Mouse (Mus musculus): Measurements from ENCODE around the gene Cutc. TPM values are rescaled to one million over a fixed set of nuclear protein-coding genes. Genes with fewer than 3 reads are reported as not detected.
A peak's percentile ranks its signal among the peaks of the same experiment; 100 is the strongest.

The Cutc gene
- 3.4 and 5.2 TPM in 2 replicates for polyA plus RNA-seq (2012; rRNA removed)

- peak within 1 kb of the TSS; percentile 98 for H3K27ac ChIP-seq (ENCODE audit: insufficient read depth, low read length)
- no peaks in the 10 kb centered on the region; the same call in 1 of the 2 replicates for H3K4me1 ChIP-seq (ENCODE audit: control insufficient read depth, insufficient read depth, insufficient read length)
- WGBS, result under 1% methylated on average over 62 of the region's 62 CpGs
- DNase-seq (ENCODE audit: low read depth in 1 of 2, low spot score in 2 of 2), result peak; percentile 88 to 97
- H3K4me3 ChIP-seq (ENCODE audit: extremely low read depth, insufficient read depth, insufficient read length), result peak within 1 kb of the TSS; percentile 73
- TF ChIP-seq CTCF (IDR thresholded peaks at IDR 0.05; ENCODE audit: extremely low read depth, insufficient read depth, insufficient read length, insufficient replicate concordance) (no peak), POLR2A (IDR thresholded peaks at IDR 0.05; ENCODE audit: low read depth, low read length) (peak; percentile 92)
- H3K36me3 ChIP-seq (ENCODE audit: control insufficient read depth, insufficient read depth, low read length), result peaks cover 10% of the 10 kb centered on the region
- H3K27me3 ChIP-seq (ENCODE audit: control insufficient read depth, insufficient read depth, low read length), result no peaks in the 10 kb centered on the region
Observed at GRCm38 (mm10) chr19:43752489-43753225, at the start of gene Cutc, which contains the start of gene Cox15. Gene Cutc (plus strand): TSS chr19:43752996. Gene Cox15 (minus strand): TSS chr19:43753000.

- peaks cover 2% of the 10 kb centered on the region for H3K36me3 ChIP-seq (ENCODE audit: control insufficient read depth, insufficient read depth, low read length)
Observed at GRCm38 (mm10) chr19:43704211-43704610, 48.6 kb upstream of the Cutc start.

GRCm38 (mm10) chr19:43704787-43705497 is 47.9 kb upstream of the Cutc start:
- no peak for DNase-seq (ENCODE audit: low read depth in 1 of 2, low spot score in 2 of 2)
- H3K4me1 ChIP-seq (ENCODE audit: control insufficient read depth, insufficient read depth, insufficient read length), result peaks cover under 1% of the 10 kb centered on the region; the same call in 1 of the 2 replicates
- WGBS, result 95% methylated on average over 17 of the region's 17 CpGs
- H3K36me3 ChIP-seq (ENCODE audit: control insufficient read depth, insufficient read depth, low read length), result peaks cover 2% of the 10 kb centered on the region
- H3K4me3 ChIP-seq (ENCODE audit: extremely low read depth, insufficient read depth, insufficient read length), result no peak overlapping the region
- H3K27ac ChIP-seq (ENCODE audit: insufficient read depth, low read length), result no peak overlapping the region
- H3K27me3 ChIP-seq (ENCODE audit: control insufficient read depth, insufficient read depth, low read length), result no peaks in the 10 kb centered on the region
- TF ChIP-seq CTCF (IDR thresholded peaks at IDR 0.05; ENCODE audit: extremely low read depth, insufficient read depth, insufficient read length, insufficient replicate concordance) (no peak), POLR2A (IDR thresholded peaks at IDR 0.05; ENCODE audit: low read depth, low read length) (no peak)

More at GRCm38 (mm10) chr19:43704211-43704610, 48.6 kb upstream of the Cutc start:
- WGBS, result 93% methylated on average over 11 of the region's 11 CpGs
- H3K4me1 ChIP-seq (ENCODE audit: control insufficient read depth, insufficient read depth, insufficient read length), result no peaks in the 10 kb centered on the region
- DNase-seq (ENCODE audit: low read depth in 1 of 2, low spot score in 2 of 2), result no peak
- H3K4me3 ChIP-seq (ENCODE audit: extremely low read depth, insufficient read depth, insufficient read length), result no peak overlapping the region
- TF ChIP-seq CTCF (IDR thresholded peaks at IDR 0.05; ENCODE audit: extremely low read depth, insufficient read depth, insufficient read length, insufficient replicate concordance) (no peak), POLR2A (IDR thresholded peaks at IDR 0.05; ENCODE audit: low read depth, low read length) (no peak)
- no peak overlapping the region for H3K27ac ChIP-seq (ENCODE audit: insufficient read depth, low read length)
- H3K27me3 ChIP-seq (ENCODE audit: control insufficient read depth, insufficient read depth, low read length), result no peaks in the 10 kb centered on the region

GRCm38 (mm10) chr19:43708206-43708605 is 44.6 kb upstream of the Cutc start:
- H3K27me3 ChIP-seq (ENCODE audit: control insufficient read depth, insufficient read depth, low read length), result no peaks in the 10 kb centered on the region
- H3K4me1 ChIP-seq (ENCODE audit: control insufficient read depth, insufficient read depth, insufficient read length), result peaks cover 8% of the 10 kb centered on the region; the same call in 1 of the 2 replicates
- TF ChIP-seq CTCF (IDR thresholded peaks at IDR 0.05; ENCODE audit: extremely low read depth, insufficient read depth, insufficient read length, insufficient replicate concordance) (no peak), POLR2A (IDR thresholded peaks at IDR 0.05; ENCODE audit: low read depth, low read length) (no peak)
- peaks cover 2% of the 10 kb centered on the region for H3K36me3 ChIP-seq (ENCODE audit: control insufficient read depth, insufficient read depth, low read length)
- DNase-seq (ENCODE audit: low read depth in 1 of 2, low spot score in 2 of 2), result no peak
- H3K27ac ChIP-seq (ENCODE audit: insufficient read depth, low read length), result no peak overlapping the region
- H3K4me3 ChIP-seq (ENCODE audit: extremely low read depth, insufficient read depth, insufficient read length), result no peak overlapping the region
- WGBS, result 95% methylated on average over 7 of the region's 7 CpGs

- DNase-seq (ENCODE audit: low read depth in 1 of 2, low spot score in 2 of 2), result no peak
- no peak for TF ChIP-seq CTCF (IDR thresholded peaks at IDR 0.05; ENCODE audit: extremely low read depth, insufficient read depth, insufficient read length, insufficient replicate concordance)
- TF ChIP-seq POLR2A (IDR thresholded peaks at IDR 0.05; ENCODE audit: low read depth, low read length), result no peak
- Histone ChIP-seq H3K27ac (ENCODE audit: insufficient read depth, low read length) (peak overlapping the region; percentile 9; the same call in 1 of the 2 replicates), H3K4me1 (ENCODE audit: control insufficient read depth, insufficient read depth, insufficient read length) (peaks cover 8% of the 10 kb centered on the region; the same call in 1 of the 2 replicates), H3K36me3 (ENCODE audit: control insufficient read depth, insufficient read depth, low read length) (peaks cover 1% of the 10 kb centered on the region), H3K27me3 (ENCODE audit: control insufficient read depth, insufficient read depth, low read length) (no peaks in the 10 kb centered on the region), H3K4me3 (ENCODE audit: extremely low read depth, insufficient read depth, insufficient read length) (no peak overlapping the region)
- WGBS, result 94% methylated on average over 8 of the region's 8 CpGs
Observed at GRCm38 (mm10) chr19:43709317-43709716, 43.5 kb upstream of the Cutc start.

GRCm38 (mm10) chr19:43711159-43711916 is 41.5 kb upstream of the Cutc start:
- DNase-seq (ENCODE audit: low read depth in 1 of 2, low spot score in 2 of 2), result peak; percentile 29 to 54
- peak overlapping the region; percentile 39; the same call in 1 of the 2 replicates for H3K4me3 ChIP-seq (ENCODE audit: extremely low read depth, insufficient read depth, insufficient read length)

More at GRCm38 (mm10) chr19:43711159-43711916, 41.5 kb upstream of the Cutc start:
- TF ChIP-seq POLR2A (IDR thresholded peaks at IDR 0.05; ENCODE audit: low read depth, low read length), result no peak
- TF ChIP-seq CTCF (IDR thresholded peaks at IDR 0.05; ENCODE audit: extremely low read depth, insufficient read depth, insufficient read length, insufficient replicate concordance), result no peak
- Histone ChIP-seq H3K36me3 (ENCODE audit: control insufficient read depth, insufficient read depth, low read length) (no peaks in the 10 kb centered on the region; the same call in 1 of the 2 replicates), H3K4me1 (ENCODE audit: control insufficient read depth, insufficient read depth, insufficient read length) (peaks cover 8% of the 10 kb centered on the region; the same call in 1 of the 2 replicates), H3K27ac (ENCODE audit: insufficient read depth, low read length) (peak overlapping the region; percentile 97), H3K27me3 (ENCODE audit: control insufficient read depth, insufficient read depth, low read length) (no peaks in the 10 kb centered on the region)
- WGBS, result 22% methylated on average over 21 of the region's 22 CpGs
